In genomic region chr7:75360874-75361273, GRCm38 (mm10) we compare ENCODE assay signal across 21 mouse cellular contexts. TPM values are rescaled to one million over a fixed set of nuclear protein-coding genes. Genes with fewer than 3 reads are reported as not detected.
DNase-seq lines count a peak whose midpoint lies in the region; ATAC-seq lines count a peak whose summit lies in the region.
"Had no signal": no experiment of that assay in that cellular context is flagged by ENCODE, and none has a peak within 500 bp of the region (broad histone marks: within the 10 kb centered on the region; RNA-seq: fewer than 3 reads in every experiment).

No protein-coding gene starts in this region.

- ATAC-seq in hindbrain, embryonic 16.5 days = peak; percentile 40
- no peak for ATAC-seq in hindbrain, embryonic 12.5 days (ENCODE audit: low FRiP score)
- ATAC-seq in heart, embryonic 12.5 days (ENCODE audit: insufficient number of reproducible peaks, low FRiP score) = no peak

- H3K9ac ChIP-seq in hindbrain, embryonic 16.5 days (ENCODE audit: low read depth, low read length) = no peak overlapping the region
- H3K9ac ChIP-seq in hindbrain, embryonic 12.5 days = no peak overlapping the region
- H3K9ac ChIP-seq in heart, embryonic 12.5 days = no peak overlapping the region
- H3K9ac ChIP-seq: embryonic facial prominence, embryonic 15.5 days; limb, embryonic 13.5 days; liver, embryonic 15.5 days had no signal

- peak; percentile 27 to 32 for DNase-seq in right cerebral cortex, postnatal 10 days (ENCODE audit: low spot score in 2 of 2)
- no peak for DNase-seq in right cerebral cortex, postnatal 25 days
- peak; percentile 80 to 86 for DNase-seq in cerebellum, postnatal 10 days
- DNase-seq in retina, postnatal 1 day = peak; percentile 46
- no peak for DNase-seq in kidney, postnatal 36 days
- DNase-seq: adrenal gland, postnatal 10 days; gastrocnemius, postnatal 14 days; lung, postnatal 14 days; right cerebral cortex, postnatal 14 days; thymus, adult 18-20 months had no signal

- H3K4me1 ChIP-seq in hindbrain, embryonic 16.5 days (ENCODE audit: control insufficient read depth, insufficient read depth, low read depth, low read length) = 0 out of 2 replicates have a peak, but pooled peaks cover 2% of the 10 kb centered on the region
- peaks cover 3% of the 10 kb centered on the region; the same call in 1 of the 2 replicates for H3K4me1 ChIP-seq in hindbrain, embryonic 12.5 days
- no peaks in the 10 kb centered on the region for H3K4me1 ChIP-seq in heart, embryonic 12.5 days (replicated peaks)
- H3K4me1 ChIP-seq: embryonic facial prominence, embryonic 15.5 days; heart, embryonic 10.5 days; liver, embryonic 15.5 days had no signal

- no peak overlapping the region for H3K4me2 ChIP-seq in hindbrain, embryonic 16.5 days (ENCODE audit: low read length)
- no peak overlapping the region for H3K4me2 ChIP-seq in hindbrain, embryonic 12.5 days (replicated peaks)
- no peak overlapping the region for H3K4me2 ChIP-seq in heart, embryonic 12.5 days
- H3K4me2 ChIP-seq: embryonic facial prominence, embryonic 15.5 days; limb, embryonic 13.5 days; liver, embryonic 15.5 days had no signal

- no peak overlapping the region for H3K4me3 ChIP-seq in hindbrain, embryonic 16.5 days (ENCODE audit: low read length)
- no peak overlapping the region for H3K4me3 ChIP-seq in hindbrain, embryonic 12.5 days
- no peak overlapping the region for H3K4me3 ChIP-seq in heart, embryonic 12.5 days
- H3K4me3 ChIP-seq: embryonic facial prominence, embryonic 15.5 days; heart, embryonic 10.5 days; left cerebral cortex, adult 2 months; limb, embryonic 13.5 days; liver, embryonic 15.5 days; midbrain, embryonic 10.5 days had no signal

- WGBS in hindbrain, embryonic 16.5 days = 21% methylated on average over 6 of the region's 6 CpGs
- 25% methylated on average over 6 of the region's 6 CpGs for WGBS in hindbrain, embryonic 12.5 days
- WGBS in heart, embryonic 12.5 days = 60% methylated on average over 6 of the region's 6 CpGs

- H3K27ac ChIP-seq in hindbrain, embryonic 16.5 days (ENCODE audit: low read depth, low read length) = no peak overlapping the region
- no peak overlapping the region for H3K27ac ChIP-seq in hindbrain, embryonic 12.5 days
- no peak overlapping the region for H3K27ac ChIP-seq in heart, embryonic 12.5 days (ENCODE audit: poor library complexity, severe bottlenecking)
- H3K27ac ChIP-seq: embryonic facial prominence, embryonic 15.5 days; heart, embryonic 10.5 days; kidney, postnatal 0 days; left cerebral cortex, adult 2 months; limb, embryonic 13.5 days; liver, embryonic 15.5 days; midbrain, embryonic 10.5 days had no signal

- H3K9me3 ChIP-seq in hindbrain, embryonic 16.5 days (ENCODE audit: control insufficient read depth, low read length) = no peaks in the 10 kb centered on the region
- H3K9me3 ChIP-seq in hindbrain, embryonic 12.5 days (replicated peaks) = no peaks in the 10 kb centered on the region
- no peaks in the 10 kb centered on the region for H3K9me3 ChIP-seq in heart, embryonic 12.5 days (replicated peaks)
- H3K9me3 ChIP-seq: embryonic facial prominence, embryonic 15.5 days; G1E; heart, embryonic 10.5 days; limb, embryonic 13.5 days; liver, embryonic 15.5 days; midbrain, embryonic 10.5 days had no signal

- H3K27me3 ChIP-seq in hindbrain, embryonic 16.5 days (replicated peaks; ENCODE audit: control insufficient read depth, insufficient read depth, low read length) = no peaks in the 10 kb centered on the region
- no peaks in the 10 kb centered on the region for H3K27me3 ChIP-seq in hindbrain, embryonic 12.5 days
- H3K27me3 ChIP-seq in heart, embryonic 12.5 days (replicated peaks) = 0 out of 2 replicates have a peak, but pooled peaks cover under 1% of the 10 kb centered on the region
- H3K27me3 ChIP-seq: embryonic facial prominence, embryonic 15.5 days; liver, embryonic 15.5 days had no signal

- no peaks in the 10 kb centered on the region for H3K36me3 ChIP-seq in hindbrain, embryonic 16.5 days (ENCODE audit: control insufficient read depth, insufficient read depth, low read length)
- H3K36me3 ChIP-seq in hindbrain, embryonic 12.5 days = no peaks in the 10 kb centered on the region
- H3K36me3 ChIP-seq in heart, embryonic 12.5 days = no peaks in the 10 kb centered on the region
- H3K36me3 ChIP-seq: embryonic facial prominence, embryonic 15.5 days; G1E; heart, embryonic 10.5 days; limb, embryonic 13.5 days; liver, embryonic 15.5 days; midbrain, embryonic 10.5 days had no signal

RNA-seq across cellular contexts. Expression of gene Sv2b, which starts 51.8 kb away (rescaled TPM):
- 20.4 and 23.5 TPM in 2 replicates for polyA plus RNA-seq in hindbrain, embryonic 16.5 days (2015; fragmentation: Nextera tagmentation; extraction: Ambion mirVana)
- polyA plus RNA-seq in hindbrain, embryonic 12.5 days (2016; fragmentation: Nextera tagmentation; extraction: Ambion mirVana) = 2.6 and 2.9 TPM in 2 replicates
- 0.54 and 0.64 TPM in 2 replicates for polyA plus RNA-seq in heart, embryonic 12.5 days (2016; fragmentation: Nextera tagmentation; extraction: Ambion mirVana)
- polyA plus RNA-seq: G1E had no signal

Comparison
In these comparisons a context has a peak if more than half of its experiments do, and no peak if none do; other contexts are left out.
1. DNase-seq: peak in right cerebral cortex, postnatal 10 days (2 of 2), cerebellum, postnatal 10 days (2 of 2) and retina, postnatal 1 day (single experiment); none in right cerebral cortex, postnatal 25 days (single experiment) and kidney, postnatal 36 days (0 of 2).